Mouse (Mus musculus): Measurements from ENCODE around the gene Kctd15. TPM values are rescaled to one million over a fixed set of nuclear protein-coding genes. Genes with fewer than 3 reads are reported as not detected.

Gene Kctd15
- total and polyA plus RNA-seq, 3 experiments = not detected

- Histone ChIP-seq H3K9ac (ENCODE audit: control insufficient read depth, low read depth, low read length, poor library complexity, severe bottlenecking) (no peak overlapping the region), H3K36me3 (ENCODE audit: control insufficient read depth in 1 of 2, insufficient read depth in 2 of 2, low read length in 2 of 2) (no peaks in the 10 kb centered on the region), H3K4me1 (ENCODE audit: control insufficient read depth in 1 of 2, insufficient read depth in 2 of 2, low read length in 2 of 2) (no peaks in the 10 kb centered on the region), H3K9me3 (replicated peaks; ENCODE audit: insufficient read depth, low read length) (no peaks in the 10 kb centered on the region), H3K27me3 (ENCODE audit: control insufficient read depth in 1 of 2, insufficient read depth in 2 of 2, low read length in 2 of 2) (no peaks in the 10 kb centered on the region), H3K27ac (ENCODE audit: control insufficient read depth, low read depth, low read length) (no peak overlapping the region), H3K79me2 (ENCODE audit: control insufficient read depth, insufficient read depth, low read length, poor library complexity) (no peaks in the 10 kb centered on the region), H3K4me3 (ENCODE audit: control insufficient read depth in 1 of 2, insufficient read depth in 1 of 2, low read depth in 2 of 2, low read length in 2 of 2) (no peak overlapping the region)
- TF ChIP-seq GABPA (IDR thresholded peaks at IDR 0.05; ENCODE audit: low read depth, low read length) = no peak
- no peak for TF ChIP-seq HCFC1 (IDR thresholded peaks at IDR 0.05; ENCODE audit: low read depth, low read length)
- no peak for TF ChIP-seq GATA1 (IDR thresholded peaks at IDR 0.05; ENCODE audit: low read depth, low read length)
- TF ChIP-seq KAT2A (conservative IDR thresholded peaks at IDR 0.05; ENCODE audit: low read depth, low read length) = no peak
- no peak for TF ChIP-seq USF2 (IDR thresholded peaks at IDR 0.05; ENCODE audit: borderline replicate concordance in 1 of 2, insufficient read depth in 1 of 2, low read depth in 1 of 2, low read length in 2 of 2)
- TF ChIP-seq ELF1 (IDR thresholded peaks at IDR 0.05; ENCODE audit: low read depth, low read length) = no peak
- TF ChIP-seq NELFE (IDR thresholded peaks at IDR 0.05; ENCODE audit: low read depth, low read length) = no peak
- no peak for TF ChIP-seq MXI1 (IDR thresholded peaks at IDR 0.05; ENCODE audit: low read depth, low read length)
- TF ChIP-seq E2F4 (IDR thresholded peaks at IDR 0.05; ENCODE audit: borderline replicate concordance, low read depth, low read length) = no peak
- no peak for TF ChIP-seq MYB (IDR thresholded peaks at IDR 0.05; ENCODE audit: low read depth, low read length)
- no peak for TF ChIP-seq MAX (IDR thresholded peaks at IDR 0.05; ENCODE audit: low read length)
- TF ChIP-seq ZMIZ1 (IDR thresholded peaks at IDR 0.05; ENCODE audit: low read depth, low read length) = no peak
- TF ChIP-seq SIN3A (IDR thresholded peaks at IDR 0.05; ENCODE audit: low read length) = no peak
- no peak for TF ChIP-seq MAZ (IDR thresholded peaks at IDR 0.05; ENCODE audit: low read depth, low read length)
- no peak for TF ChIP-seq CTCF (IDR thresholded peaks at IDR 0.05 in 2 of 3, conservative IDR thresholded peaks at IDR 0.05 in 1 of 3; ENCODE audit: control insufficient read depth in 1 of 3, insufficient read depth in 1 of 3, low read depth in 2 of 3, low read length in 3 of 3, poor library complexity in 1 of 3, severe bottlenecking in 1 of 3)
- no peak for TF ChIP-seq TCF12 (IDR thresholded peaks at IDR 0.05; ENCODE audit: low read depth, low read length)
- no peak for TF ChIP-seq BHLHE40 (IDR thresholded peaks at IDR 0.05; ENCODE audit: borderline replicate concordance, low read depth, low read length)
- TF ChIP-seq MYC (IDR thresholded peaks at IDR 0.05; ENCODE audit: low read depth, low read length) = no peak
- DNase-seq (ENCODE audit: low read depth, low spot score) = no peak
Observed at GRCm38 (mm10) chr7:34595307-34595565, 61.3 kb downstream of the Kctd15 start.

DNA sequence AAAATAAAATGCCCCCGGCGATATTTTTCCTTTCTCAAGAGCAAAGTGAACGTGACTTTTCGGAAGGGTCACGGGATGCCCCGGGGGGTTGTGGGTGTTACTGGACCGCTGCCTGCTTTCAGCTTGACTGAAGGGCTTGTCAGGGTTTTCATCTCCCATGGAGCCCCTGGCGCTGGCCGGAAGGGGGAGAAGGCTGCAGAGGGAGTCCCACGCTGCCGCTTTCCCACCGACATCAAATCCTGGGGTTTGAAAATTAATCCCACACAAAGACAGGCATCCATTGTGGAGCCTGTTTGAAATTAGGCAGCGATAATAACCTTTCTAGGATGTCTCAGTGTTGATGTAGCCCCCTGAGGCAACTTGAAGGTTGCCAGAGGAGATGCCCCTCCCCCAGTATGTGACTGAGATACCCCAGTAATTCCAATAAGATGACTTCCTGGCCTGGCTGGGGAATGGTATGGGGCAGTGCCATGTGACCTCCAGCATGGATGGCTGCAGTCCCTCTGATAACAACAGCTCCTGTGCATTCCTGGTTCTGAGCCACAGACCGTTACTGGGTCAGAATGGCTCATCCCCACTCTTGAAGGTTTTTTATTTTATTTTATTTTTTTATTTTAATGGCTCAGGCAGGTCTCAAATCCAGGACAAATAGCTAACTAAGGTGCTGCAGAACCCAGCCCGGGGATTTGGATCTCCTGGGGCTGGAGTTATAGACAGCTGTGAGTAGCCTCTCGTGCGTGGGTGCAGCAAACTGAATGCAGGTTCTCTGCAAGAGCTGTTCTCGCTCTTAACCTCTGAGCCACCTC lies 61.8 kb downstream of the Kctd15 start:
- Histone ChIP-seq H3K27me3 (ENCODE audit: control insufficient read depth in 1 of 2, insufficient read depth in 2 of 2, low read length in 2 of 2) (no peaks in the 10 kb centered on the region), H3K79me2 (ENCODE audit: control insufficient read depth, insufficient read depth, low read length, poor library complexity) (no peaks in the 10 kb centered on the region), H3K9ac (ENCODE audit: control insufficient read depth, low read depth, low read length, poor library complexity, severe bottlenecking) (no peak overlapping the region), H3K4me1 (ENCODE audit: control insufficient read depth in 1 of 2, insufficient read depth in 2 of 2, low read length in 2 of 2) (no peaks in the 10 kb centered on the region), H3K4me3 (ENCODE audit: control insufficient read depth in 1 of 2, insufficient read depth in 1 of 2, low read depth in 2 of 2, low read length in 2 of 2) (no peak overlapping the region), H3K36me3 (ENCODE audit: control insufficient read depth in 1 of 2, insufficient read depth in 2 of 2, low read length in 2 of 2) (no peaks in the 10 kb centered on the region), H3K9me3 (replicated peaks; ENCODE audit: insufficient read depth, low read length) (no peaks in the 10 kb centered on the region), H3K27ac (ENCODE audit: control insufficient read depth, low read depth, low read length) (no peak overlapping the region)
- TF ChIP-seq NELFE (IDR thresholded peaks at IDR 0.05; ENCODE audit: low read depth, low read length) (no peak), KAT2A (conservative IDR thresholded peaks at IDR 0.05; ENCODE audit: low read depth, low read length) (no peak), MXI1 (IDR thresholded peaks at IDR 0.05; ENCODE audit: low read depth, low read length) (no peak), MYB (IDR thresholded peaks at IDR 0.05; ENCODE audit: low read depth, low read length) (no peak), USF2 (IDR thresholded peaks at IDR 0.05; ENCODE audit: borderline replicate concordance in 1 of 2, insufficient read depth in 1 of 2, low read depth in 1 of 2, low read length in 2 of 2) (no peak), BHLHE40 (IDR thresholded peaks at IDR 0.05; ENCODE audit: borderline replicate concordance, low read depth, low read length) (no peak), HCFC1 (IDR thresholded peaks at IDR 0.05; ENCODE audit: low read depth, low read length) (no peak), TBP (IDR thresholded peaks at IDR 0.05; ENCODE audit: low read depth, low read length) (no peak), TAL1 (IDR thresholded peaks at IDR 0.05; ENCODE audit: low read length) (no peak), UBTF (IDR thresholded peaks at IDR 0.05; ENCODE audit: borderline replicate concordance, insufficient read depth, low read depth, low read length) (no peak), USF1 (IDR thresholded peaks at IDR 0.05; ENCODE audit: low read depth, low read length) (no peak), CTCF (IDR thresholded peaks at IDR 0.05 in 2 of 3, conservative IDR thresholded peaks at IDR 0.05 in 1 of 3; ENCODE audit: control insufficient read depth in 1 of 3, insufficient read depth in 1 of 3, low read depth in 2 of 3, low read length in 3 of 3, poor library complexity in 1 of 3, severe bottlenecking in 1 of 3) (no peak), MAFK (IDR thresholded peaks at IDR 0.05; ENCODE audit: borderline replicate concordance, low read depth, low read length) (no peak), EP300 (IDR thresholded peaks at IDR 0.05; ENCODE audit: low read depth in 1 of 2, low read length in 2 of 2) (no peak), TCF12 (IDR thresholded peaks at IDR 0.05; ENCODE audit: low read depth, low read length) (no peak), RCOR1 (IDR thresholded peaks at IDR 0.05; ENCODE audit: low read depth, low read length) (no peak)
- DNase-seq (ENCODE audit: low read depth, low spot score) = no peak
